Mouse (Mus musculus) adrenal gland, adult 8-10 months (tissue): ENCODE measurements around the gene Notch2. TPM values are rescaled to one million over a fixed set of nuclear protein-coding genes. Genes with fewer than 3 reads are reported as not detected.

Source experiments
- DNase-seq: peaks from one replicate; pipeline ENCODE4 v3.0.0; 2022
- total RNA-seq, 4 experiments: library from RNA; stranded (reverse); gene quantifications; 2 replicates each; pipeline ENCODE4 v1.2.4; 2022

Gene Notch2
- total RNA-seq, result 10 to 100 TPM; 73.6 to 99.3 (median 77.1) TPM

DNA sequence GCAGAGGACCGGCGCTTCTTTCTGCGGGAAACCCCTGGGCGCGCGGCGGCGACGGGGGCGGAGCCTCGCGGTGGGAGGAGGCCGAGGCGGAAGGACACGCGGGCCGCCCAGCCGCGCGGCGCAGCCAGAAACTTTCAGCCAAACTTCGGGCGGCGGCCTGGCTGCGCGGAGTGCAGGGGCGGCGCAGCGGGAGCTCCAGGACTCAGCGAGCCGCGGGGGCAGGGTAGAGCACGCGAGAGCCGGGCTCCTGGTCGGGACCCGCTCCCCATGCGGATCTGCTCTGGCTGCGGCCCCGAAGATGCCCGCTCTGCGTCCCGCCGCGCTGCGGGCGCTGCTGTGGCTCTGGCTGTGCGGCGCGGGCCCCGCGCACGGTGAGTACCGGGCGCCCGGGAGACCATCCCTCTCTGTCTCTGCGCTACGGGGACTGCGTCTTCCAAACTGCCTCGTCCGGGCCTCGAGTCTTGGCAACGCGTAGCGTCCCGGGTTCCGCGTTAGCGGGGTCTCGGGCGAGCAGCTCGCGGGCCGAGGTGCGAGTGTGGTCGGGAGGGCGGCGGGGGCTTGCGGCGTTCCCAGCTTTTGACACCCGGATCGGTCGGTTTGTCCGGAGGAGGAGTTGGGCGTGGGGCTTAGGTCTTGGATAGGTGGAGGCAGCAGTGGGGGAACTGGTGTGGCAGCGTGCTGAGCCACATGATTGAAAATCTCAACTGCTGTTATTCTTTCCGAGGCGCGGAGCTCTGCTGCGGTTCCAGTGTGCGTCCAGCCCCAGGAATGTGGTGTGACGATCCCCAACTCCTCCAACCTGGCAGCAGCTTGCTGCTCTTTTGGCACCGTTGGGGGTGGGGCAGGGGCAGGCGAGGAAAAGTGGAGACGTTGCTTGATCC, at the start of gene Notch2:
Notch2 (plus strand) TSS at position 127 of the 881 bp plus-strand sequence.
- peak; percentile 90 for DNase-seq

DNA sequence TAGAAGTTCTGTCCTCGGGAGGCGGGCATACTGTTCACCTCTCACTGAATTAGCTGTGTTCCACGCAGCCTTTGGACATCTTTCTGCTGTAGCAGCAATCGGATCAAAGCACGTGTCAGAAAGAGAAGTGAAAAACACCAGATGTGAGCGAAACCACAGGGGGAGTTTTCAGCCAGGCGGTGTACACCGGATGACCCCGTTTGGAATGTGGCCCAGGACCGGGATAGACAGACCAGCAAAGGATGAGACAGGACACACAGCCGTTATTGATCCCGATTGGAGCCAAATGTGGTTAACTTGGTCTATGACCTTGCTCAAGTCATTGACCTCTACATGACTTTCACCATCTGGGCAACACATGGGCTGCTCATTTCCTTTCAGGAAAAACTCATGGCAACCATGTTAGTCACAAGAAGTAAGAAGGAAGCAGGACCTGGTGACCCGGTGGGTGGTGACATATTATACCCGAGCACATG, 48.4 kb upstream of the Notch2 start:
- peak; percentile 9 for DNase-seq

DNA sequence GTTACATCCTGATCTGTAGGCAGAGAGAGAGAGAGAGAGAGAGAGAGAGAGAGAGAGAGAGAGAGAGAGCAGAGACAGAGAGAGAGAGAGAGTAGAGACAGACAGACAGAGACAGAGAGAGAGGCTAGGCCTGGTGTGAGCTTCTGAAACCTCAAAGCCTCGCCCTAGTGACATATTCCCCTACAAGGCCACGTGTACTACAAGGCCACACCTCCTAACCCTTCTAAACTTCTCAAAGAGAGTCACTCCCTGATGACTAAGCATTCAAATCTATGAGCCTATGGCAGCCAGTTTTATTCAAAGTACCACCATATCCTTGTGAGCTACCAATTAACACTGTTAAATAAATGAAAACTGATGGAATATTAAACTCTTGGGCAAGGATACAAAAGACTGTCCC, 45.7 kb upstream of the Notch2 start:
- DNase-seq, result no peak

DNA sequence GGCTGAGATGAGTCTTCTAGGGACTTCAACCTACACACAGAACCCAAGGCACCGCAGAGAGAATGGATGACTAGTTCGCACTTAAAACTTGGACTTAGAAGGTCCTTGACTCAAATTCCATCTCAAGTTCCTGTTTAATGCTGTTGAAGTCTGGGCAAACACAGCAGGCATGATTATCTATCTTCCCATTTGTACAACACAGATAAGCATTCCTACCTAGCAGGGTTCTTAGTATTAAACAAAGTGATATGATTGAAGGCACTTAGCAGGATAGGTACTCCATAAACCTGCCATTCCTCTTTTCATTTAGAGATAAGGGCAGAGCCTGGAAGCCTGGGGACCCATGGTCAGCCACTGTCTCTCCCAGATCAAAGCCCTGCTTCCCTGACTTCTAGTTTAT, 45.1 kb upstream of the Notch2 start:
- no peak for DNase-seq

DNA sequence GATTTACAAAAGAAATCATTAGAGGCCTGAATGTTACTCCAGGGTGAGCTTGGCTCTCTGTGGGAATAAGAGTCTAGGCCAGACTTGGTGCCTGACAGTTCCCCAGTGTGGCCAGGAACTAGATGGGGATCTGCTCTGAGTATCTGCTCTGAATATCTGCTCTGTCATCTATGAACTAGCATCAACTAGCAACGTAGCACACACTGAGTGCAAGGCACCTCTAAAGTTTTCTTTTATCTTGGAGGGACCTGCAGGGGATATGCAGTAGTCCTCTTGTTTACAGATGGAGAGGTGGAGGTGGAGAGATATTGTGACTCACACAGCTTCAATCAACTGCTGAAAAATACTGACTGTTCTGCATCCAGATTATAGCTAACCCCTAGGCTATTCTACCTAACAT, 44.3 kb upstream of the Notch2 start:
- no peak for DNase-seq

DNA sequence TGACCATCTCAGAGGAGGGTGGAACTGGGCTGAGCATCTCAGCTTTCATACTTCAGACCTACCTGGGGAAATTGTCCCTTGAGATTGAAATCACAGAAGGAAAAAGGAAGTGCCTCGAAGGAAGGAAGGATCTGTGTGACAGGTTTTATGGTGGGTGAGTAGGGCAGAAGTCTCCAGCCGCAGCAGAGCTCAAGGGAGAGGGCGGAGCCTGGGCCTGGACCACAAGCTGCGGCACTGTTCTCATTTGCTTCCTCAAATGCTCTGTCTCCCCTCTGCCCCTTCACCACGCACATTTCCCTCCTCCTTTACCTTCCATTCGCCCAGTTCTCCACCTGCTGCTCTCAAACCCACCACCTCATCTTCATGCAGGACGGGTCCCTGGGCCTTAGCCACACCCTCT, 42.2 kb upstream of the Notch2 start:
- DNase-seq, result no peak

DNA sequence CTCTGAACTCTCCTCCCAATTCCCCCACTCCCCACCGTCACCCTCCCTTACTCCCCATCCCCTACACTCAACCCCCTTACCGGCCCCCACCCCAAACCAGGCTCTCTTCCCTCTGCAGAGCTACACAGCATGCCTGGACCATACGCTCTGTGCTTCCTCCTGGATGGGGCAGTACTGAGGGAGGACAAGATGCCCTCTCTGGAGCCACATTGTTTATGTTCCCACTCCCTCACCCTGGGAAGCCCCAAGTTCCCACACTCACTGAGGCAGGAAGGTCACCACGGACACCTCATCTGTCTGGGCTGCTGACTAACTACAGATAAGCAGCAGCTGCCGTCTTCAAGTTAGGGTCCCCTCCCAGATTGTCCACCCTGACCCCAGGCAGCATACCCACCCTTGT, 41.1 kb upstream of the Notch2 start:
- DNase-seq, result no peak

DNA sequence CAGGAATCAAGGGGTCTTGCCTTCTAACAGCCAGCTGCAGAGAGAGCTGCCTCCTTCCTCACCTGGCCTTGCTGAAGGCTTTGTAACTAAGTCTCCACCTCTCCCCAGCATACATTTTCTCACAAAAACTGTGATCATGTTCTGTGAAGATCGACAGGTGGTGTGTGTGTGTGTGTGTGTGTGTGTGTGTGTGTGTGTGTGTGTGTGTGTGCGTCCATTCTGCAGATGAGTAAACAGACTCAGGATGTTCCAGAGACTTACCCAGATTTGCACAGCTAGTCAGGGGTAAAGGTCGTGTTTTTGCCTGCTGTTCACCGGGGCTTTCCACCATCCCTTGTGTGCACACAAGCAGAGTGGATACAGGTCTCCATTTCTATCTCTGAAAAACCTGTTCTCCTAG, 40.6 kb upstream of the Notch2 start:
- no peak for DNase-seq

DNA sequence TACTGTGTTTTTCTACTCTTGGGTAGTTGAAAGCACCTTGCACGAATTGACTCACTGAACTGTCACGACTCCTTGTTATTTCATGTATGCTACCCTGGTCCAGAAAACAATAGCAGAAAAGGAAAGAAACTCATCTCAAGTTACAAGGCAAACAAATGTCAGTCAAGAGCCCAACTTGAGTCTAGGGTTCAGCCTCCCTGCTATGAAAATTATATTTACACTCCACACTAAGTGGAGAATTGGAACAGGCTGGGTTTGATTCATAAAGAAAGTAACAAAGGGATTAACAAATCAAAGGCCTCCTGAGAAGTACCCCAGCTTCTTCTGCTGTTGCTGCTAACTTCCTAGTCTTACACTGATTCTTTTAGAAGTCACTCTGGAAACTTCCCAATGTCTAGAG, 40.0 kb upstream of the Notch2 start:
- DNase-seq, result no peak

DNA sequence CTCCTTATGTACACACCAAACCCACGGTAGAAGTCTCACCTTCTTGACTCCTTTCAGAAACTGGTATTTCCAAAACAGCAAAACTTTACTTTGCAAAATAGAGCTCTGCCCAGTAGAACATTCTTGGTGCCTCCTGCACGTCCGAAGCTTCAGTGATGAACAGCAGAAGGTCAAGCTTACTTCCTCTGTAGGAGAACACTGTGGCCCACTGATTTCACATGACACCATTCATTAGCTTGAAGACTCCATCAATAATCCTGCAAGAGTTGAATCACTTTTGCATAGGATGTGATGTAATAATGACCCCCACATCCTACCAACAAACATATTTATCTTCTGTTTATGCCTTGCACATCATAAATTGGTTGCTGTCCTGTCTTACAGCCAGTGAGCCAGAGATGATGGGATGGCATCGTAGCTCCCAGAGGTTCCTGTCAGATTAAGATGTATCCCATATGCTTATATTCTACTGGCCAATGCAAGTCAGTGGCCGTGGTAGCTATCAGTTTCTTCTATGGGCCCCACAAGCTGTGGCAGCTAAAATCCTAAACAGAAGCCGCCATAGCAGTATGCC, 39.0 kb upstream of the Notch2 start:
- no peak for DNase-seq

DNA sequence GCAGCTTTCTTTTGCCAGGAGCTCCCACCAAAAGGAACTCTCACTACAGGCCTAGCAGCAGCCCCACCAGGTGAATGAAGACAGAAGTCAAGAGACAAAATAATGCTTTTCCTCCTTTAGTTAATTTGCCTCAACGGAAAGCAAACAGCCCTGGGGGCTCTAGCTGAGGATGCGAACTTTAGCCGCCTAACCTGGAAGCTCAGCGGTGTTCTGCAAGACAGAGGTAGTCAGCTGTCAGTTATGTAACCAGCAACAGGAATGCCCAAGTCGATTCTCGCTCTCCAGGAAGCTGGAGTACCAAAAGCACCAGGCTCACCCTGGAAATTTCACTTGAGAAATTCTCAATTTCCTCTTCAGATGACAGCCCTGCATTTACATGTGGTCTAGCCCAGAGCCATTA, 36.6 kb upstream of the Notch2 start:
- no peak for DNase-seq

DNA sequence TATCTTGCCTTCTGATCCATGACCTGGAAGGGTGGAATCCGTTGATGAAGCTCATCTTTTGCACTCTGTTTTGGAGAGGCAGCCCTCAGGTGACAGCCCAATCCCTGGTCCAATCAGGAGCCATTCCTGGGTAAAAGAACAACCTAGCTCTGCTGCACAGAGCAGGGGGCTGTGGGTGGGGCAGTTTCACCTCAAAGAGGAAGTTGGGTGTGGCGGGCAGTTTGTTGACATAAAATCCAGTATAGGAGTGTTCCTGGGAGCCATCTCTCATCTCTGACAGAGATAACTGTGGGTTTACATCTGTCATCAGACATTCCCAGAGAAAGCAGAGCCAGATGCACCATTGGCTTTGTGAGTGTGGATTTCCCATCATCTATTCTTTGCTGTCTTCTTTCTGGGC, 34.6 kb upstream of the Notch2 start:
- DNase-seq, result no peak

DNA sequence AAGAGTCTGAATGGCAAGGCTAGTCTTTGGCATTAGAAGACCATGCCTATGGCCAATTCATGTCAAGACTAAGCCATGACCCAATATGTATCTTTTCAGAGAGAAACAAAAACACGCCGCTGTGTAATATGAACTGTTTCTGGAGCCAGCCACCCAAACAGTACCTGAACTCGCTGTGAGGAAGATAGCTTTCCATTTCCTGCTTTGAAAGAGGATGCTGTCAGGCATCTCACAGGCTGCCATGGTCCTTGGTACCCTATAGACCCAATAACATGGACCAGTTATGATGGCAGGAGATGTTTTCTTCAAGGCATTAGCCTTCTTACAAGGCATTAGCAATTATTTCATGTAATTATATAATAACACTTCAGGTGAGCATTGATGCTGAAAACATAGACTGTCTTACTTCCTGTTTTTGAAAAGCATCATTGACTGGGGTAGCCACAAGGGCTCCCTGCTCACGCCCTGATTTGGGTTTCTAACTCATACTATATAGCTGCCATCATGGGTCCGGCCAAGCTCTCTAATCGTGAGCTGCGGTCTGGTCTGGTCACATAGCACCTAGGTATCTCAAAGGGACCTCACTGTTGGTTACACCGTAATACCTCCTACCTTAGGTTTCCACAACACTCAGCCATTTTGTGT, 32.5 kb upstream of the Notch2 start:
- DNase-seq, result no peak

DNA sequence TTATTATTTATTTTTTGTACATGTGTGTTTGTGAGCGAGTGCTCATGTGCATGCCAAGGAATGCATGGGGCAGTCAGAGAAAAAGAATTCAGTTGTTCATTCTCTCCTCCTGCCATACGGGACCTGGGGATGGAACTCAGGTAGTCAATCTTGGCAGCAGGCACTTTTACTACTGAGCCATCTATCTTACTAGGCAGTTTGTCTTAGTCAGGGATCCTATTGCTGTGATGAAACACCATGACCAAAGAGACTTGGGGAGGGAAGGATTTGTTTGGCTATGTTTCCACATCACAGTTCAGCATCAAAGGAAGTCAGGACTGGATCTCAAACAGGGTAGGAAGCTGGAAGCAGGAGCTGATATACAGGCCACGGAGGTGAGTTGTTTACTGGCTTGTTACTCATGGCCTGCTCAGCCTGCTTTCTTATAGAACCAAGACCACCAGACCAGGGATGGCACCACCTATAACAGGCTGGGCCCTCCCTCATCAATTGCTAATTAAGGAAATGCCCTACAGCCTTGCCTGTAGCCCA, 31.9 kb upstream of the Notch2 start:
- DNase-seq, result no peak

DNA sequence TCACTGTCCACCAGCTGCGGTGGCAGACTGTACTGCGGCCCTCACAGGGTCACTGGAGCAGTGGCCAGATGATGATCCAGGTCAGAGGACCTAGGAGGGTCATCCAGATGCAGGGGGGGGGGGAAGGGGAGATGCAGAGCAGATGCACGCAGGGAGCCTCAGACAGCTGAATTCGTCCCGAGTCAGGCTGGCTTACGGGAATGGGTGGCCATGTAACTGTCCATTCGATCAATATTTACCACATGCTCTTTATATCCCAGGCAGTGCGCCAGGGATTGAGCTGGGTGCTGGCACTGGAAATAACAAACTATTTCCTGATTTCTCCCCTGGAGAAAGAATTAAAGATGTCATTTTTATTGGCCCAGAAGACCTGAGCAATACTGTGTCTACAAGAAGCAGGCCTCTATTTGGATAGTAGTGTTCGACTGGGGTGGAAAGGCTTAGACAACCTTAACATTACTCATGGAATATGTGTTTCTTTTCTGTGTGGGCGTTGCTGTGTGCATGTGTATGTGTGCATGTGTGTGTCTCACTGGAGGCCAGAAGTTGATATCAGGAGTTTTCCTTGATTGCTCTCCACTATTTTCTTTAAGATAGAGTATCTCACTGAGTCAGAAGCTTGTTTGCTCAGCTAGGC, 28.3 kb upstream of the Notch2 start:
- DNase-seq, result no peak

DNA sequence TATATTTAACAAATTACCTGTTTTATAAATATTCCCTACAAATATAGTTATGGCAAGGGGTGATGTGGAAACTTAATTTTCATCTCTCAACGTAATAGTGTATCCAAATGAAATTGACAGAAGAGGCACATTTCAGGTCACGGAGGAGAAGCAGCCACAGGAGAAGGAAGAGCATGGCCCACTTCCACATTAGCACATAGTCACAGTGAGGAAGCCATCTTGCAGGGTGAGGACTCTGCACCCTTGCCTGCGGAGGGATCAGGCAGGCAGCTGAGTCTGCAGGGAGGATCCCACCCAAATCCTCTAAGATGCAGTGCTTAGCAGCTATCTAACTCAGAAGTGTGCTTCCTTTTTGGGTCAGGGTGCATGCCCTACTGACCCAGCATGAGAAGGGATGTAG, 27.6 kb upstream of the Notch2 start:
- no peak for DNase-seq

DNA sequence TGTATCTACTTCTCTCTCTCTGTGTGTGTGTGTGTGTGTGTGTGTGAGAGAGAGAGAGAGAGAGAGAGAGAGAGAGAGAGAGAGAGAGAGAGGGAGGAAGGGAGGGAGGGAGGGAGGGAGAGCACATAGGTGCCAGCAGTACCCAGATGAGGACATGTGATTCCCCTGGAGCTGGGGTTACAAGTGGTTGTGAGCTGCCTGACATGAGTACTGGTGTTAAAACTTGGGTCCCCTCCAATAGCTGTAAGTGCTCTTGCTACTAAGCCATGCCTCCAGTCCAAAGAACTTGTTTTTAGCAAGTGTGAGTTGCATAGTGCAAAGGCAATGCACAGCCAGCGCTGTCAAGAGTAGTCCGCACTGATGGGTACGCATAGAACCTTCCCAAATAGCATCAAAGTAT, 26.2 kb upstream of the Notch2 start:
- no peak for DNase-seq

DNA sequence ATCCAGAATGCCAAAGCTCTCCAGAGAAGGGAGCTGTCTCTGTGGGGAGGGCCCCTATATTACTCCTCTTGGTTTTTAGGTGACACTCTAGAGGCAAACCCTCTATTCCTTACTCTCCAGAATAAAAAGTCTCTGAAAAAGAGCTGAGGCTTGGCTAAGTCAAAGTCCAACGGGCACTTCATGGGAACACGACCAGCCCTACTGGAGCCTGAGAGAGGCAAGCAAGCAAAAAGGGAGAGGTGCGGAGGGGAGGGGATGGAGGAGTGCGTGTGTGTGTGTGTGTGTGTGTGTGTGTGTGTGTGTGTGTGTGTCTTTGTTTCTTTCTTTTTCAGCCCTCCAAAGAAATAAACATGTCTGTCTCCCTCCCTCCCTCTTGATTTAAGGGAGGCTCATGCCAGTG, 24.6 kb upstream of the Notch2 start:
- no peak for DNase-seq

DNA sequence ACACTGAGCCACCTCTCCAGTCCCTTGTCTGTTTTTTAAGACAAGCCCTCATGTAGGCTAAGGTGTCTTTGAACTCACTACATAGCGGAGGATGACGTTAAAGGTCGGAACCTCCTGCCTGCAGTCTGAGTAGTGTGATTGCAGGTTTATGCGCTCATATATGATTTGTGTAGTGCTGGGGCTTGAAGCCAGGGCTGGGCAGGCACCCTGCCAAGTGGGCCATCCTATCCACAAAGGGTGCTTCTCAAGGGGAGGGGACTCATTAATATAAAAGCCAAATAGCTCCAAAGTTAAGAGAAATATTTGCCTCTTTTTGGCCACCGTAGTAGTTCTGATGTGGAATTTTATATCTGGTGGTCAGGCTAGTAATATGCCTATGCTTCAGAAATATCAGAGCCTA, 22.8 kb upstream of the Notch2 start:
- DNase-seq, result no peak

DNA sequence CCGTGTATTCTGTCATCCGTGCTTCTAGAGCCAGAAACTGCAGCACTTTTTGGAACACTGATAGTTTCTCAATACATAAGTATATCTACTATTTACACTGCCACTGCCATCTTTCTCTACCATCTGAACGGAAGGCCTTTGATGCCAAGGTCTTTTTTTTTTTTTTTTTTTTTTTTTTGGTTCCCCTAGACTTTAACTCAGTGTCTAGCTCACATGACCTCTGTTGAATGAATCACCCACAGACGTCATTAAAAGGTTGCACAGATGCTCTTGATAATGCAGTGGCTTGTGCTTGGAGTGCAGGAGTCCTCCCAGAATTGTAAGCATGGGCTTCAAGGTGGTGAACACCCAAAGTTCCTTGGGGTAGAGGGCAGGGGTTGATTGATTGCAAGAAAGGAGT, 21.0 kb upstream of the Notch2 start:
- no peak for DNase-seq

DNA sequence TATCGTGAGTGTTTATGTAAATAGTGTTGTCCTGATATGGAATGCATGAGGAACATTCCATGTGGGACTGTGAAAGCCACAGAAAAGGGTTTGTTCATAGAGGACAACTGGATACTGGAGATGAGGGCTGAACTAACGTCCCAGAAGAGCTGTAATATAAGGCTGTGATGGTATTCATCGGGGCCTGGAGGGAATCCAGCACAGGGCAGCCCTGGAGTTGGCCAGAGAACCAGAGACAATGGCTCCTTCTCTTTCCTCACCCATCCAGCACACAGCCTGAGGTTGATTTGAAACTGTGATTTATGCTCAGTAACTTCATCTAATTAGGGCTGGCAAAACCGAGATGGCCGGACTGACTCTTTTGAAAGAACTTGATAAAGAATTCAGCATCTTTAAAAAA, 20.1 kb upstream of the Notch2 start:
- no peak for DNase-seq

DNA sequence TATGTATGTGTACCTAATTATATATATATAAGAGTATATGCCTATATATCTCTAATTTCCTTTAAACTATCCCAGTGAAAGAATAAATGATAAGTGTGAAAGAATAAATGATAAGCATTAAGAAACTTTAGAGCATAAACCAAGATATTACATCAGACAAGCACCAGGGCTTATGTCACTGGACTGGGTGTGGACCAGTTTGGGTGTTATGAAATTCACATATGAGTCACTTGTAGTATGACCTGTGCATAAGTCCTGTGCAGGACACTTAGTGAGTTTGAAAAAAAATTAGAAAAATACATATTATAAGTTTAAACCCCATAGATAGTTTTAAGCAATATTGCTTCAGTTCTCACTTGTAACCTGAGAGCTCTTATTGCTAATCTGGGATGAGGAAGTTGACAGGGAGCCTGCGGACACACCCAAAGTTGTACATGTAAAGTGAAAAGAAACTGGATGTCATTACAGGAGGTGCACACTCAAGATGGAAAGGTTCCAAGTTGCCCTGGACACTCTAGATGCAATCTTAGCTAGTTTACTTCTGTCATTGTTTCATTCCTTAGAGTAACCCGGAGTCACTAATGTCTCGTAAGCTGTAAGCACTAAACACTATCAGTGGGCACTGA, 19.3 kb upstream of the Notch2 start:
- DNase-seq, result no peak

DNA sequence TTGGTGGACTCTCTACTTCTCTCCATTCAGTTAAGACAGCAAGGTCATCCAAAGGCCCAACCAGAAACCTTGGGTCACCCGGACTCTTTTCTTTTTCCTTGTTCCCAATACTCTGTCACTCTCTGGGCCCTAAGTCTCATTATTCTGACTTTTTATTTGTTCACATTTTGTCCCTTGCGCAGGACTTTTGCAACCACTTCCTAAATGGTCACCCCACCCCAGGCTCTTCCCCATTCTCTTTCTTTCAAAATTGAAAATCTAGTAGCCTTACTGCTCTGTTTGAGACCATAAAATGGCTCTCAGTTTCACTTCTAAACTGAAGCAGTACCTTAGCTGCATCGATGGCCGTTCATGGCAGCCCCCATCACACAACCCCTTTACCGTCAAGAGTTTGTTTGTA, 18.5 kb upstream of the Notch2 start:
- no peak for DNase-seq
